Mouse (Mus musculus) Muller cell, postnatal 12 days (primary cell): ENCODE results near the gene Gm10799.
"Not testable (repeated sequence)": the region's sequence is repeated elsewhere in the genome, so short reads cannot be mapped to it uniquely, and the experiment has no call there.

Source experiments
- DNase-seq: peaks from one replicate; pipeline ENCODE4 v3.0.0-alpha.2; 2015; ENCODE audit errors: inconsistent ontology term

Gm10799 gene

GRCm38 (mm10) chr2:104068450-104068849, at the start of gene Gm10799:
Gene Gm10799 (minus strand): TSS chr2:104068550.
- not testable (repeated sequence) for DNase-seq

GRCm38 (mm10) chr2:104117173-104117572, 48.8 kb upstream of the Gm10799 start:
- not testable (repeated sequence) for DNase-seq

GRCm38 (mm10) chr2:104114898-104115297, 46.5 kb upstream of the Gm10799 start:
- no peak for DNase-seq

GRCm38 (mm10) chr2:104113563-104113962, 45.2 kb upstream of the Gm10799 start:
- not testable (repeated sequence) for DNase-seq

- DNase-seq: not testable (repeated sequence)
Observed at GRCm38 (mm10) chr2:104111170-104111797, 42.9 kb upstream of the Gm10799 start.

GRCm38 (mm10) chr2:104110031-104110430, 41.7 kb upstream of the Gm10799 start:
- no peak for DNase-seq

- DNase-seq: peak; percentile 16
Observed at GRCm38 (mm10) chr2:104109528-104109927, 41.2 kb upstream of the Gm10799 start.

GRCm38 (mm10) chr2:104109021-104109420, 40.7 kb upstream of the Gm10799 start:
- not testable (repeated sequence) for DNase-seq

GRCm38 (mm10) chr2:104104800-104105199, 36.5 kb upstream of the Gm10799 start:
- DNase-seq: no peak

GRCm38 (mm10) chr2:104099946-104100345, 31.6 kb upstream of the Gm10799 start:
- no peak for DNase-seq

GRCm38 (mm10) chr2:104099231-104099585, 30.9 kb upstream of the Gm10799 start:
- DNase-seq: no peak

GRCm38 (mm10) chr2:104098529-104099230, 30.3 kb upstream of the Gm10799 start:
- DNase-seq: peak; percentile 38

- not testable (repeated sequence) for DNase-seq
Observed at GRCm38 (mm10) chr2:104097396-104097795, 29.0 kb upstream of the Gm10799 start.

GRCm38 (mm10) chr2:104096796-104097195, 28.4 kb upstream of the Gm10799 start:
- not testable (repeated sequence) for DNase-seq

- peak; percentile 19 for DNase-seq
Observed at GRCm38 (mm10) chr2:104096256-104096655, 27.9 kb upstream of the Gm10799 start.

GRCm38 (mm10) chr2:104095741-104096213, 27.4 kb upstream of the Gm10799 start, which contains the start of gene Cd59a:
Gene Cd59a (plus strand): TSS chr2:104095801.
- DNase-seq: peak; percentile 85

- DNase-seq: no peak
Observed at GRCm38 (mm10) chr2:104093305-104093704, 25.0 kb upstream of the Gm10799 start.

GRCm38 (mm10) chr2:104087562-104087961, 19.2 kb upstream of the Gm10799 start:
- DNase-seq: not testable (repeated sequence)

- not testable (repeated sequence) for DNase-seq
Observed at GRCm38 (mm10) chr2:104084027-104084426, 15.7 kb upstream of the Gm10799 start.

GRCm38 (mm10) chr2:104082474-104082873, 14.1 kb upstream of the Gm10799 start:
- no peak for DNase-seq

- not testable (repeated sequence) for DNase-seq
Observed at GRCm38 (mm10) chr2:104081436-104082050, 13.2 kb upstream of the Gm10799 start.

GRCm38 (mm10) chr2:104078285-104078684, 9.9 kb upstream of the Gm10799 start:
- not testable (repeated sequence) for DNase-seq
